Mouse (Mus musculus): ENCODE results near the gene Slc16a11.

GRCm38 (mm10) chr11:70216103-70216502 is 3.6 kb downstream of the Slc16a11 start:
- TF ChIP-seq CTCF (IDR thresholded peaks at IDR 0.05; ENCODE audit: low read depth) (no peak), EP300 (optimal IDR thresholded peaks at IDR 0.05) (no peak)

Data from stomach, postnatal 0 days (tissue).